Mouse (Mus musculus): ENCODE measurements around the gene Thbd. TPM values are rescaled to one million over a fixed set of nuclear protein-coding genes. Genes with fewer than 3 reads are reported as not detected.

Thbd gene
- polyA plus RNA-seq, 1 experiment from 2014 or later = 17.9 TPM

- Histone ChIP-seq H3K4me2 (replicated peaks; ENCODE audit: low read depth) (no peak overlapping the region), H3K4me1 (replicated peaks; ENCODE audit: control insufficient read depth, insufficient read depth) (no peaks in the 10 kb centered on the region), H3K9me3 (ENCODE audit: control insufficient read depth, low read length) (no peaks in the 10 kb centered on the region), H3K27me3 (ENCODE audit: control insufficient read depth, insufficient read depth, low read length) (no peaks in the 10 kb centered on the region), H3K27ac (replicated peaks) (no peak overlapping the region), H3K36me3 (ENCODE audit: control insufficient read depth, insufficient read depth, low read length) (no peaks in the 10 kb centered on the region), H3K9ac (ENCODE audit: low read length) (no peak overlapping the region), H3K4me3 (ENCODE audit: low read depth, low read length) (no peak overlapping the region)
- ATAC-seq (ENCODE audit: low FRiP score, low TSS enrichment) (no peak), DNase-seq (ENCODE audit: low spot score) (no peak)
- TF ChIP-seq EP300 (optimal IDR thresholded peaks at IDR 0.05) (no peak), CTCF (IDR thresholded peaks at IDR 0.05; ENCODE audit: low read depth) (no peak)
Observed at GRCm38 (mm10) chr2:148429001-148429505, 21.1 kb upstream of the Thbd start.

- WGBS = 64% methylated on average over 3 of the region's 3 CpGs
- H3K4me1 ChIP-seq (replicated peaks; ENCODE audit: control insufficient read depth, insufficient read depth) = no peaks in the 10 kb centered on the region
- TF ChIP-seq CTCF (IDR thresholded peaks at IDR 0.05; ENCODE audit: low read depth) (no peak), EP300 (optimal IDR thresholded peaks at IDR 0.05) (no peak)
- H3K36me3 ChIP-seq (ENCODE audit: control insufficient read depth, insufficient read depth, low read length) = no peaks in the 10 kb centered on the region
- H3K27ac ChIP-seq (replicated peaks) = no peak overlapping the region
- no peak for ATAC-seq (ENCODE audit: low FRiP score, low TSS enrichment)
- H3K9ac ChIP-seq (ENCODE audit: low read length) = no peak overlapping the region
- no peak overlapping the region for H3K4me3 ChIP-seq (ENCODE audit: low read depth, low read length)
- no peak overlapping the region for H3K4me2 ChIP-seq (replicated peaks; ENCODE audit: low read depth)
- H3K27me3 ChIP-seq (ENCODE audit: control insufficient read depth, insufficient read depth, low read length) = no peaks in the 10 kb centered on the region
- H3K9me3 ChIP-seq (ENCODE audit: control insufficient read depth, low read length) = no peaks in the 10 kb centered on the region
- DNase-seq (ENCODE audit: low spot score) = no peak
Observed at GRCm38 (mm10) chr2:148428523-148428922, 20.5 kb upstream of the Thbd start.

- Histone ChIP-seq H3K27ac (replicated peaks) (no peak overlapping the region), H3K4me1 (replicated peaks; ENCODE audit: control insufficient read depth, insufficient read depth) (no peaks in the 10 kb centered on the region), H3K9me3 (ENCODE audit: control insufficient read depth, low read length) (no peaks in the 10 kb centered on the region), H3K36me3 (ENCODE audit: control insufficient read depth, insufficient read depth, low read length) (no peaks in the 10 kb centered on the region), H3K4me2 (replicated peaks; ENCODE audit: low read depth) (no peak overlapping the region), H3K4me3 (ENCODE audit: low read depth, low read length) (no peak overlapping the region), H3K9ac (ENCODE audit: low read length) (no peak overlapping the region), H3K27me3 (ENCODE audit: control insufficient read depth, insufficient read depth, low read length) (no peaks in the 10 kb centered on the region)
- TF ChIP-seq CTCF (IDR thresholded peaks at IDR 0.05; ENCODE audit: low read depth) (no peak), EP300 (optimal IDR thresholded peaks at IDR 0.05) (no peak)
- WGBS = 71% methylated on average over 3 of the region's 3 CpGs
- ATAC-seq (ENCODE audit: low FRiP score, low TSS enrichment) (no peak), DNase-seq (ENCODE audit: low spot score) (no peak)
Observed at GRCm38 (mm10) chr2:148427553-148427952, 19.6 kb upstream of the Thbd start.

- ATAC-seq (ENCODE audit: low FRiP score, low TSS enrichment) (no peak), DNase-seq (ENCODE audit: low spot score) (no peak)
- no peak for TF ChIP-seq CTCF (IDR thresholded peaks at IDR 0.05; ENCODE audit: low read depth)
- no peak overlapping the region for H3K27ac ChIP-seq (replicated peaks)
- H3K4me3 ChIP-seq (ENCODE audit: low read depth, low read length) = no peak overlapping the region
- H3K9me3 ChIP-seq (ENCODE audit: control insufficient read depth, low read length) = no peaks in the 10 kb centered on the region
- no peaks in the 10 kb centered on the region for H3K36me3 ChIP-seq (ENCODE audit: control insufficient read depth, insufficient read depth, low read length)
- H3K4me2 ChIP-seq (replicated peaks; ENCODE audit: low read depth) = no peak overlapping the region
- no peak overlapping the region for H3K9ac ChIP-seq (ENCODE audit: low read length)
- 62% methylated on average over 5 of the region's 5 CpGs for WGBS
- H3K4me1 ChIP-seq (replicated peaks; ENCODE audit: control insufficient read depth, insufficient read depth) = no peaks in the 10 kb centered on the region
- H3K27me3 ChIP-seq (ENCODE audit: control insufficient read depth, insufficient read depth, low read length) = no peaks in the 10 kb centered on the region
Observed at GRCm38 (mm10) chr2:148425709-148426382, 17.9 kb upstream of the Thbd start.

DNA sequence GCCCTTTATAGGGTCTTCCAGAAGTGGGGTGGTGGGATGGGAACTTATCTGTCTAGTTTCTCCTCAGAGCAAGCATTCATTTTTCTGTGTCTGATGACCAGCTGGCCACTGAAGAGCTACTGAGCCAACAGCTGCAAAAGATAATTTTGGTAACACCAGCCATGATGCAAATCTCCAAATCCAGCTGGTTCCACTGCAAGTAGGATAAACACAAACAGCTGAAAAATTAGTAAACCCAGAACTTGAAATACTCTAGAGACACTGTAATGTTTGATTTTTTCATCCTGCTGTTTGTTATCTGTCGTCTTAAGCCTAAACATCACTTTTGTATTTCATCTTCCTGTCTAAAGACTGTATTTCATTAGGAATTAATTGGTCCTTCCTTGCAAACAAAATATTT, 13.7 kb upstream of the Thbd start:
- no peaks in the 10 kb centered on the region for H3K9me3 ChIP-seq (ENCODE audit: control insufficient read depth, low read length)
- 56% methylated on average over 1 of the region's 1 CpGs for WGBS
- ATAC-seq (ENCODE audit: low FRiP score, low TSS enrichment) (no peak), DNase-seq (ENCODE audit: low spot score) (no peak)
- no peak overlapping the region for H3K4me3 ChIP-seq (ENCODE audit: low read depth, low read length)
- no peaks in the 10 kb centered on the region for H3K4me1 ChIP-seq (replicated peaks; ENCODE audit: control insufficient read depth, insufficient read depth)
- H3K36me3 ChIP-seq (ENCODE audit: control insufficient read depth, insufficient read depth, low read length) = no peaks in the 10 kb centered on the region
- no peak overlapping the region for H3K9ac ChIP-seq (ENCODE audit: low read length)
- no peak overlapping the region for H3K4me2 ChIP-seq (replicated peaks; ENCODE audit: low read depth)
- TF ChIP-seq CTCF (IDR thresholded peaks at IDR 0.05; ENCODE audit: low read depth) (no peak), EP300 (optimal IDR thresholded peaks at IDR 0.05) (no peak)
- no peak overlapping the region for H3K27ac ChIP-seq (replicated peaks)
- H3K27me3 ChIP-seq (ENCODE audit: control insufficient read depth, insufficient read depth, low read length) = no peaks in the 10 kb centered on the region

GRCm38 (mm10) chr2:148421112-148421511, 13.1 kb upstream of the Thbd start:
- TF ChIP-seq CTCF (IDR thresholded peaks at IDR 0.05; ENCODE audit: low read depth) (no peak), EP300 (optimal IDR thresholded peaks at IDR 0.05) (no peak)
- no peaks in the 10 kb centered on the region for H3K36me3 ChIP-seq (ENCODE audit: control insufficient read depth, insufficient read depth, low read length)
- H3K4me2 ChIP-seq (replicated peaks; ENCODE audit: low read depth) = no peak overlapping the region
- no peak for ATAC-seq (ENCODE audit: low FRiP score, low TSS enrichment)
- no peak for DNase-seq (ENCODE audit: low spot score)
- no peaks in the 10 kb centered on the region for H3K27me3 ChIP-seq (ENCODE audit: control insufficient read depth, insufficient read depth, low read length)
- no peaks in the 10 kb centered on the region for H3K4me1 ChIP-seq (replicated peaks; ENCODE audit: control insufficient read depth, insufficient read depth)
- 38% methylated on average over 1 of the region's 1 CpGs for WGBS
- H3K27ac ChIP-seq (replicated peaks) = no peak overlapping the region
- H3K9ac ChIP-seq (ENCODE audit: low read length) = no peak overlapping the region
- no peak overlapping the region for H3K4me3 ChIP-seq (ENCODE audit: low read depth, low read length)
- no peaks in the 10 kb centered on the region for H3K9me3 ChIP-seq (ENCODE audit: control insufficient read depth, low read length)
